Mouse (Mus musculus): ENCODE results near the gene Gnptg.

Gnptg gene

DNA sequence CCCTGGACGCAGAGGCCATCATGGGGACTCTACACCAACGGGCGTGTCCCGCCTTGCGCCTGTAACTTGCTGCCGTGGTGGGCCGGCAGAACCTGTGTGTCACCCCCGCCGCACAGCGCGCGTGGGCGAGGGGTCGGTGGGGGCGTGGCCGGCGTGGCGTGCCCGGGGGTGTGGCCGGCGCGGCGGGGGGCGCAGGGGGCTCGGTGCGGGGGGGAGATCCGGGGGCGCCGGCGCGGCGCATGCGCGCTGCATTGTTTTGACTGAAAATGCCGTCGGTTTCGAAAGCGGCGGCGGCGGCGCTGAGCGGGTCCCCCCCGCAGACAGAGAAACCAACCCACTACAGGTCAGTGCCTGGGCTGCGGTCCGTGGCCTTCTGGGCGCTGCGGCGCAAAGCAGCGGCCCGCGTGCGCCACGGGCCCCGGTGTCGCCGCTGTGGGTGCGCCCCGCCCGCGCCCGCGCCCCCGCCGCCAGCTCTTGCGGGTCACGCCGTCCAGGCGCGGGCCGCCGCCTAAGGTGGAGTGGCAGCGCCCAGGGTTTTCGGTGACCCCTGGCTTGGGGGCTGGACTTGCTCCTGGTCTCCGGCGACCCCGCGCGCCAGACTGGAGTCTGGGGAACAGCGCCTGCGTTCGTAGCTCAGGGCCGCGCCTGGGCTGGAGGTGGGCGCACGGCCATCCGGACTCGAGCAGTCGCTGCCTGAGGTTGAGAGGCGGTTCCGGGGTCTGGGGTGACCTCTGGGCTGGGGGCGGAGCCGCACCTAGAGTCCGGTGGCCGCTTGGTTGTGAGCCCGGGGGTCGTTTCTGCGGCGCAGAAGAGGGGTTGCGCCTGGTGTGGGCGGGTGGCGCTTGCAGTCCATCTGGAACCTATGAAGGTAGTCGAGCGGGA is 51.5 kb downstream of the Gnptg start, which contains the start of gene Unkl:
Gene Unkl (plus strand): TSS at position 248 of the 882 bp plus-strand sequence.
- in situ Hi-C loops (cut with MseI, MboI): no loop called here

DNA sequence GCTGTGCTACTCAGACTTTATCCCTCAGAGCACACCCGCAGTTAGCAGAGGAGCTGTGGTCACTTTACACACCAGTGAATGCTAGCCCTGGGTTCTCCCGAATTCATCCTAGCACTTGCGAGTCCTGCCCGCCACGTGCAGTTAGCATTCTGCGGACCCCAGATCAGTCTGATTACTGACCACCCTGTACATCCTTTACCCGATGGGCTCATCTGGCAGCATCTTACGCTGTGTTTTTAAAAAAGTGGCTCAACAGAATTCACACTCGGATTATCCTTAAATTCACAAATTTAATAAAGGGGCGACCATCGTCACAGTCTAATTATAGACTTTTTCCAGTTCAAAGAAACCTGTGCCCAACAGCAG is 52.2 kb downstream of the Gnptg start:
- in situ Hi-C loops (cut with MseI, MboI): no loop called here

DNA sequence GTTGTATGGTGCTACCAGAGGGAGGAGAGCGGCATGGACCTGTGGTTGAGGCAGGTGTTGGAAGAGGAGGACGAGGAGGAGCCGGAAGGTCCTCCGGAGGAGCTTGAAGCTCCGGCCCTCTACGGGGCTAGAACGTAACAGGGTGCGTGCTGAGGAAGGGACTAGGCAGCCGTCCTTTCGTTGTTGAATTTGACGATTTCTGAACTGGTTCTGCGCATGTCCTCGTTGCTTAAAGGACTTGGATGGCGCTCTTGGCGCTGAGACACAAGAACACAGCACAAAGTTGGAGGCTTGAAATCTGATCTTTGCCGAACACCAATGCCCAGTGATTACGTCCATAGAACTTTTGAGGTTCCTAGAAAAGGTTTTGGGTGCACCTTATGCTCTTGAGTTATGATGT is 55.0 kb downstream of the Gnptg start:
- in situ Hi-C loops (cut with MseI, MboI): no loop called here

DNA sequence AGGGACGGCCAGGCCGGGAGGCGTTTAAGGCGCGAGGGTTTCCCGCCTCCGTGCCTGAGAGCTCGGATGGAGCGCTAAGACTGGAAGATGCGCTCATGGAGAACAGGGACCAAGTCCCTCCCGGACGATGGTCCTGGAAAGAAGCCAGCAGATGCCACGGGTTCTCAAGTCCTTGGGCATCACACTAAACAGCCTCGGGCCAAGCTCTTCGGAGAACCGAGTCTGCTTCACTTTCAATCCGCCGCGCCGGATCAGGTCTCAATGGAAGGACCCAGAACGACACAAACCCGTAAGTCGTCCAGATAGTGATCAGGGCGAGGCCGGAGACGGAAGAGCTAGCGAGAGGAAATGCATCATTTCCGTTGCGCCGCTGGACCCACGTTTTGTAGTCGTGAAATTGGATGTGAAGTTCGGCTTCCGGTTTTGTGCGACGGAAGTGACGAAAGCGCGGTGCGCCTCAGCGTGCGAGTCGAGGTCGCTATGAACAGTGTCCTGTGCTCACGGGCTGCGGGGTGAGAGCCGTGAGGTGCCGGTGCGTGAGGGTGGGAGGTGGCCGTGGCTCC is 55.7 kb downstream of the Gnptg start, which contains the start of gene BC003965:
Gene BC003965 (plus strand): TSS at position 426 of the 563 bp plus-strand sequence.
- in situ Hi-C loops (cut with MseI, MboI): no loop called here
